Mouse (Mus musculus) ovary, adult 2 months (tissue): ENCODE measurements around the gene Spata22. TPM values are rescaled to one million over a fixed set of nuclear protein-coding genes. Genes with fewer than 3 reads are reported as not detected.

Experiments used
- polyA plus RNA-seq: library from polyadenylated mRNA; depleted of rRNA; stranded (reverse); fragments of >200 nt; gene quantifications from 2 replicates; pipeline ENCODE4 v1.2.3, GENCODE M21; 2012; rRNA removed

Gene Spata22
- polyA plus RNA-seq = not detected in 2 replicates

DNA sequence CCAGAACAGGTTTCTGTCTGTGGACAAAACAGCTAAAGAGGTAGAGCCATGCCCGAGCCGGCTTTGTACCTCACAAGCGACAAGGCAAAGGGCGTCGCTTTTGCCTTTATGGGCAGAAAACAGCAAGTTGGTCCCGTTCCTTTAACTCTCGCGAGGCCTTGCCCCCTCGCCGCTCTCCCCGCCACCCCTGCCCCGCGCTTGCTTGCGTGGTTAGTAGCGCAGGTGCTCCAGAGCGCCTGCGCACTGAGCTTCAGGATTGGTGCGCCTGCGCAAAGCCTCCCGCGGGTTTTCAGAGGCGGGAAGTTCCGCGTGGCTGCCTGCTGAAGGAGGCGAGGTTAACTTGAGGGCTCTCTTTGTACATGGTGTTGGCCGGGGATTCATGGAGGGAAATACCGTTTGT lies at the start of gene Spata22, which contains the start of the genes Aspa and Gm49340:
Spata22 (plus strand) TSS at position 300 of the 400 bp plus-strand sequence.
Aspa (minus strand) TSS at position 155 of the 400 bp plus-strand sequence.
Gm49340 (plus strand) TSS at position 300 of the 400 bp plus-strand sequence.

DNA sequence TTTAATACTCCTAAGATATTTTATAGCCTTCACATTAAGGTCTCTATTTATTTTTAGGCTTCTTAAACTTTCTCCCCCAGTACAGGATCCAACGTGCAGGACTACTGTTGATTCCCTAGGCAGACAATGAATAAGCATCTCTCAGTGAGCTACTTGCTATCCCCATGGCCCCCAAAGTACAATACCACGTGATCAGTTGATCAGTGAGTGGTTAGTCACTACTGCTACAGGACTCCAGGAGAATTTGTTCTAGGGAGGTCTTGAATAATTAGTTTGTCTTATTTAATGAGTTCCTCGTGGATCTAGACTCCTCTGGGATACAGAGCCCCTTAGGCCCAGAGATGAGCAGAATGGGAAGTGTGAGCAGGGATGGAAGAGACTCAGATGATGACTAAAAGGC lies 20.9 kb downstream of the Spata22 start, which contains the start of gene Olfr20:
Olfr20 (plus strand) TSS at position 301 of the 400 bp plus-strand sequence.

DNA sequence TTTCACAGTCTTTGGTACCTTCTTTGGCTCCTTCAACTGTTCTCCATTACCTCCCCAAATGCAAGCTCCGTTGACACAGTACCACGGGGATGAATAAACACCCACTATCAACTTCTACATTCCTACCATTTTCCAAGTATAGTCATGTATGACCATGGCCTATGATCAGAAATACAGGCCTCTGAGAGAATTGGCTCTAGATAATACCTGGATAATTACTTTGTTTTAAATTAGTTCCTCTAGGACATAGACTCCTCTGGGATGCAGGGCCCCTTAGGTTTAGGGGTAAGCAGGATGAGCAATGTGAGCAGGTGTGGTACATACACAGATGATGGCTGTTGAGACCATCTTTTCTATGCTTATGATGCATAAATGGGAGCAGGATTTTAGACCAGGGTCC lies 41.4 kb downstream of the Spata22 start, which contains the start of gene Olfr376:
Olfr376 (plus strand) TSS at position 301 of the 400 bp plus-strand sequence.

Other genes with a start within 250 kb of the Spata22 start
- 0.92 and 1.4 TPM in 2 replicates for gene Itgae, start 239.2 kb upstream of the Spata22 start, polyA plus RNA-seq
- gene Haspin, start 191.4 kb upstream of the Spata22 start, polyA plus RNA-seq = 2.2 and 2.8 TPM in 2 replicates
- gene P2rx5, start 169.3 kb upstream of the Spata22 start, polyA plus RNA-seq = 0.21 and 0.32 TPM in 2 replicates
- gene Emc6, start 152.7 kb upstream of the Spata22 start, polyA plus RNA-seq = 55.3 and 70.3 TPM in 2 replicates
- gene Tax1bp3, start 152.7 kb upstream of the Spata22 start, polyA plus RNA-seq = 90.1 and 96.1 TPM in 2 replicates
- gene Ctns, start 130.7 kb upstream of the Spata22 start, polyA plus RNA-seq = 11.5 and 15.8 TPM in 2 replicates
- 3.8 and 4.0 TPM in 2 replicates for gene Shpk, start 130.3 kb upstream of the Spata22 start, polyA plus RNA-seq
- 0.46 and 0.55 TPM in 2 replicates for gene Trpv1, start 95.4 kb upstream of the Spata22 start, polyA plus RNA-seq
- gene Trpv3, start 62.4 kb upstream of the Spata22 start, polyA plus RNA-seq = 0.10 and 0.15 TPM in 2 replicates
- 0.18 and 0.49 TPM in 2 replicates for gene Aspa, start 145 bp upstream of the Spata22 start, polyA plus RNA-seq
- not detected in 2 replicates for gene Gm49340, start within 50 bp of the Spata22 start, polyA plus RNA-seq
- gene Olfr20, start 21.0 kb downstream of the Spata22 start, polyA plus RNA-seq = 0.15 TPM in 1 of 2 replicates, not detected in the other
- gene Olfr376, start 41.5 kb downstream of the Spata22 start, polyA plus RNA-seq = not detected in 2 replicates
- gene Olfr1, start 69.9 kb downstream of the Spata22 start, polyA plus RNA-seq = not detected in 2 replicates
- not detected in 2 replicates for gene Olfr378, start 98.7 kb downstream of the Spata22 start, polyA plus RNA-seq
- not detected in 2 replicates for gene Olfr380, start 127.8 kb downstream of the Spata22 start, polyA plus RNA-seq
- not detected in 2 replicates for gene Olfr381, start 161.9 kb downstream of the Spata22 start, polyA plus RNA-seq
- not detected in 2 replicates for gene Olfr382, start 187.5 kb downstream of the Spata22 start, polyA plus RNA-seq